Mouse (Mus musculus) heart, postnatal 36 days (tissue): ENCODE measurements around the gene Cyb561d2. TPM values are rescaled to one million over a fixed set of nuclear protein-coding genes. Genes with fewer than 3 reads are reported as not detected.

Source experiments
- total RNA-seq, 2 experiments: library from RNA; stranded (reverse); gene quantifications; 2 replicates each; pipeline ENCODE4 v1.2.3; 2021

The Cyb561d2 gene
- total RNA-seq, 2 experiments from 2014 or later: 4.7 to 5.3 TPM

Other genes with a start within 250 kb of the Cyb561d2 start
- 100 to 1,000 TPM; 145 to 149 TPM for gene Cish, start 246.2 kb downstream of the Cyb561d2 start, total RNA-seq
- gene Hemk1, start 203.8 kb downstream of the Cyb561d2 start, total RNA-seq: 10 to 100 TPM; 22.3 to 22.6 TPM
- 1 to 10 TPM; 4.2 to 5.3 TPM for gene 6430571L13Rik, start 201.6 kb downstream of the Cyb561d2 start, total RNA-seq
- 10 to 100 TPM; 10.5 to 13.3 TPM for gene Cacna2d2, start 142.6 kb downstream of the Cyb561d2 start, total RNA-seq
- 10 to 100 TPM; 22.7 to 26.8 TPM for gene Tmem115, start 8.2 kb downstream of the Cyb561d2 start, total RNA-seq
- gene Nprl2, start within 50 bp of the Cyb561d2 start, total RNA-seq: 10 to 100 TPM; 17.5 to 18.5 TPM
- not detected for gene Zmynd10, start 5.1 kb upstream of the Cyb561d2 start, total RNA-seq
- gene Rassf1, start 9.4 kb upstream of the Cyb561d2 start, total RNA-seq: 10 to 100 TPM; 16.5 to 17.3 TPM
- gene Tusc2, start 21.1 kb upstream of the Cyb561d2 start, total RNA-seq: 10 to 100 TPM; 35.1 to 35.3 TPM
- gene Hyal2, start 25.8 kb upstream of the Cyb561d2 start, total RNA-seq: 10 to 100 TPM; 36.4 to 39.0 TPM
- 1 to 10 TPM; 5.1 to 5.7 TPM for gene Hyal1, start 34.7 kb upstream of the Cyb561d2 start, total RNA-seq
- gene Naa80, start 36.7 kb upstream of the Cyb561d2 start, total RNA-seq: 10 to 100 TPM; 16.6 to 19.1 TPM
- gene Hyal3, start 38.6 kb upstream of the Cyb561d2 start, total RNA-seq: under 1 TPM; 0.36 to 0.46 TPM
- 10 to 100 TPM; 48.4 to 51.2 TPM for gene Ifrd2, start 45.4 kb upstream of the Cyb561d2 start, total RNA-seq
- gene Sema3b, start 67.0 kb upstream of the Cyb561d2 start, total RNA-seq: 10 to 100 TPM; 18.5 to 22.0 TPM
- 100 to 1,000 TPM; 248 to 259 TPM for gene Gnai2, start 93.2 kb upstream of the Cyb561d2 start, total RNA-seq
- gene Slc38a3, start 127.3 kb upstream of the Cyb561d2 start, total RNA-seq: 10 to 100 TPM; 66.0 to 80.3 TPM
- gene Gnat1, start 137.5 kb upstream of the Cyb561d2 start, total RNA-seq: not detected
- gene Sema3f, start 168.3 kb upstream of the Cyb561d2 start, total RNA-seq: 10 to 100 TPM; 16.0 to 16.9 TPM
- 10 to 100 TPM; 47.2 to 52.6 TPM for gene Rbm5, start 228.8 kb upstream of the Cyb561d2 start, total RNA-seq